Mouse (Mus musculus) intestine, postnatal 0 days (tissue): ENCODE data around the gene Rabep2. TPM values are rescaled to one million over a fixed set of nuclear protein-coding genes. Genes with fewer than 3 reads are reported as not detected.
"Not testable (repeated sequence)": the region's sequence is repeated elsewhere in the genome, so short reads cannot be mapped to it uniquely, and the experiment has no call there.

Source experiments
- ATAC-seq: fragments of 200-750 bp; cut with Nextera tagmentation; 2 replicates; pipeline ENCODE4 v1.8.0; 2017; ENCODE audit warnings: mild to moderate bottlenecking, moderate TSS enrichment, moderate library complexity
- H3K27ac ChIP-seq: fragments of 300-500 bp; sonication (generic); 2 replicates; pipeline ENCODE4 v1.5.1; 2014; ENCODE audit warnings: mild to moderate bottlenecking, low read depth, low read length, moderate library complexity
- H3K27me3 ChIP-seq: fragments of 300-500 bp; sonication (generic); replicated peaks from 2 replicates; pipeline ENCODE4 v1.6.1; 2014; ENCODE audit warnings: low read length, mixed read lengths; ENCODE audit not compliant: control insufficient read depth, insufficient read depth
- H3K36me3 ChIP-seq: fragments of 300-500 bp; sonication (generic); 2 replicates; pipeline ENCODE4 v1.6.1; 2014; ENCODE audit warnings: mild to moderate bottlenecking, moderate library complexity; ENCODE audit not compliant: control insufficient read depth, insufficient read depth
- H3K4me1 ChIP-seq: fragments of 300-500 bp; sonication (generic); replicated peaks from 2 replicates; pipeline ENCODE4 v1.6.1; 2014; ENCODE audit warnings: antibody characterized with exemption, low read length, mixed read lengths; ENCODE audit not compliant: control insufficient read depth, insufficient read depth
- H3K4me2 ChIP-seq: fragments of 300-500 bp; sonication (generic); replicated peaks from 2 replicates; pipeline ENCODE4 v1.6.1; 2014; ENCODE audit warnings: low read depth, mild to moderate bottlenecking, moderate library complexity
- H3K4me3 ChIP-seq: fragments of 300-500 bp; sonication (generic); 2 replicates; pipeline ENCODE4 v1.5.1; 2014; ENCODE audit warnings: low read depth, low read length
- H3K9ac ChIP-seq: fragments of 300-500 bp; sonication (generic); 2 replicates; pipeline ENCODE4 v1.6.1; 2014; ENCODE audit warnings: mild to moderate bottlenecking, low read depth, low read length
- H3K9me3 ChIP-seq: fragments of 300-500 bp; sonication (generic); 2 replicates; pipeline ENCODE4 v1.6.1; 2016; ENCODE audit warnings: mixed run types; ENCODE audit not compliant: control insufficient read depth
- CTCF ChIP-seq: sonication (generic); IDR thresholded peaks from 2 replicates; pipeline ENCODE4 v1.5.1; 2016; ENCODE audit warnings: low read depth, mild to moderate bottlenecking, control low read depth, antibody characterized with exemption, moderate library complexity
- WGBS: fragments of 180-500 bp; shearing (Covaris S2); extraction: QIAGEN DNeasy Blood & Tissue Kit; methylation state at CpG from one replicate; pipeline ENCODE4 v1.1.7; 2014; 5-methylcytosine and 5-hydroxymethylcytosine counted together
- polyA plus RNA-seq: library from polyadenylated mRNA; unstranded; fragments of >200 nt; fragmentation: Nextera tagmentation; extraction: Ambion mirVana; gene quantifications from 2 replicates; pipeline ENCODE4 v1.2.1, GENCODE M21; 2015

Gene Rabep2
- polyA plus RNA-seq, result 15.1 and 17.0 TPM in 2 replicates

GRCm38 (mm10) chr7:126428631-126429502 is at the start of gene Rabep2:
Gene Rabep2, plus strand, starts transcription at chr7:126428759.
- Histone ChIP-seq H3K9ac (peak within 1 kb of the TSS; percentile 66), H3K4me2 (peak within 1 kb of the TSS; percentile 79), H3K4me3 (peak within 1 kb of the TSS; percentile 62), H3K27me3 (no peaks in the 10 kb centered on the region), H3K36me3 (peaks cover 9% of the 10 kb centered on the region; the same call in 1 of the 2 replicates), H3K9me3 (no peaks in the 10 kb centered on the region), H3K4me1 (peaks cover 5% of the 10 kb centered on the region; the same call in 1 of the 2 replicates), H3K27ac (peak within 1 kb of the TSS; percentile 84)
- TF ChIP-seq CTCF, result no peak
- WGBS, result under 1% methylated on average over 82 of the region's 82 CpGs
- ATAC-seq, result peak; percentile 89

GRCm38 (mm10) chr7:126383565-126383964 is 45.0 kb upstream of the Rabep2 start:
- H3K4me2 ChIP-seq, result no peak overlapping the region
- H3K27me3 ChIP-seq, result no peaks in the 10 kb centered on the region
- no peak for ATAC-seq
- TF ChIP-seq CTCF, result no peak
- H3K4me1 ChIP-seq, result no peaks in the 10 kb centered on the region
- H3K4me3 ChIP-seq, result no peak overlapping the region
- peaks cover 25% of the 10 kb centered on the region for H3K36me3 ChIP-seq
- H3K9ac ChIP-seq, result no peak overlapping the region
- no peak overlapping the region for H3K27ac ChIP-seq
- WGBS, result 88% methylated on average over 5 of the region's 5 CpGs
- no peaks in the 10 kb centered on the region for H3K9me3 ChIP-seq

GRCm38 (mm10) chr7:126388185-126388584 is 40.4 kb upstream of the Rabep2 start:
- H3K4me1 ChIP-seq, result no peaks in the 10 kb centered on the region
- no peak for ATAC-seq
- no peak overlapping the region for H3K4me2 ChIP-seq
- no peak for TF ChIP-seq CTCF
- H3K36me3 ChIP-seq, result peaks cover 48% of the 10 kb centered on the region
- H3K9me3 ChIP-seq, result no peaks in the 10 kb centered on the region
- H3K27ac ChIP-seq, result no peak overlapping the region
- H3K4me3 ChIP-seq, result no peak overlapping the region
- no peak overlapping the region for H3K9ac ChIP-seq
- H3K27me3 ChIP-seq, result no peaks in the 10 kb centered on the region
- 95% methylated on average over 1 of the region's 1 CpGs for WGBS

GRCm38 (mm10) chr7:126392086-126392884 is 36.3 kb upstream of the Rabep2 start:
- not testable (repeated sequence) for H3K4me2 ChIP-seq, H3K4me3 ChIP-seq, H3K27me3 ChIP-seq, H3K27ac ChIP-seq, H3K4me1 ChIP-seq, ATAC-seq, H3K9ac ChIP-seq, H3K9me3 ChIP-seq
- peaks cover 29% of the 10 kb centered on the region for H3K36me3 ChIP-seq
- WGBS, result 80% methylated on average over 7 of the region's 7 CpGs

GRCm38 (mm10) chr7:126396298-126397119 is 32.0 kb upstream of the Rabep2 start, which contains the start of gene Nfatc2ip:
Gene Nfatc2ip, minus strand, starts transcription at chr7:126396737.
- TF ChIP-seq CTCF, result no peak
- H3K27ac ChIP-seq, result peak within 1 kb of the TSS; percentile 60

More at GRCm38 (mm10) chr7:126396298-126397119, 32.0 kb upstream of the Rabep2 start, which contains the start of gene Nfatc2ip:
- Histone ChIP-seq H3K9me3 (no peaks in the 10 kb centered on the region), H3K27me3 (no peaks in the 10 kb centered on the region), H3K4me3 (peak within 1 kb of the TSS; percentile 97), H3K4me2 (peak within 1 kb of the TSS; percentile 96), H3K4me1 (no peaks in the 10 kb centered on the region), H3K9ac (peak within 1 kb of the TSS; percentile 83), H3K36me3 (peaks cover 4% of the 10 kb centered on the region; the same call in 1 of the 2 replicates)
- under 1% methylated on average over 59 of the region's 59 CpGs for WGBS
- peak; percentile 98 for ATAC-seq
